Mouse (Mus musculus) kidney, adult 18-20 months (tissue): Measurements from ENCODE around the gene Olfr470.
"Not testable (repeated sequence)": the region's sequence is repeated elsewhere in the genome, so short reads cannot be mapped to it uniquely, and the experiment has no call there.

Experiments used
- DNase-seq: peaks from one replicate; pipeline ENCODE4 v3.0.0; 2021

Olfr470 gene

DNA sequence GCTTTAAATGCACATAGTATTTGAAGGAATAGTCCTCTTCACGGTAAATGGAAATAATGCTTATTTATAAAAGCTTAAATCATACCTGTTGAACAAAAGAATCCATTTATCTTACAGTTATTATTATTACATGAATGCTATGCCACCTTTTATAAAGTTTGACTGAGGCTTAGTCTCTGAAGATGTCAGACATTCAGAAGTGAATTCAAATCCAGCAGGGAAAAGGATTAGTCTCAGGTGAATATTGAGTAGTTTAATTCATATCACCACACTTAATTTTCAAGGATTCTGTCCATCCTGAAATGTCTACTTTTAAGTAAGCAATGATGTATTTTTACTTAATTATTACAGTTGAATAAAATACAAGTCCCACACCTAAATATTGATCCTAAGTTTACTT is at the start of gene Olfr470:
Gene Olfr470 (minus strand): TSS at position 101 of the 400 bp plus-strand sequence.
- not testable (repeated sequence) for DNase-seq

GRCm38 (mm10) chr7:107841719-107842118 is 5.6 kb downstream of the Olfr470 start:
- DNase-seq, result no peak

- not testable (repeated sequence) for DNase-seq
Observed at GRCm38 (mm10) chr7:107825441-107825840, 21.8 kb downstream of the Olfr470 start, which contains the start of gene Olfr469. TSS of gene Olfr469 (minus strand) at chr7:107825541.

GRCm38 (mm10) chr7:107823867-107824266 is 23.4 kb downstream of the Olfr470 start:
- not testable (repeated sequence) for DNase-seq

GRCm38 (mm10) chr7:107819442-107819841 is 27.8 kb downstream of the Olfr470 start:
- DNase-seq, result no peak

GRCm38 (mm10) chr7:107811963-107812362 is 35.3 kb downstream of the Olfr470 start, which contains the start of gene Olfr467:
TSS of gene Olfr467 (plus strand) at chr7:107812263.
- DNase-seq, result no peak

DNA sequence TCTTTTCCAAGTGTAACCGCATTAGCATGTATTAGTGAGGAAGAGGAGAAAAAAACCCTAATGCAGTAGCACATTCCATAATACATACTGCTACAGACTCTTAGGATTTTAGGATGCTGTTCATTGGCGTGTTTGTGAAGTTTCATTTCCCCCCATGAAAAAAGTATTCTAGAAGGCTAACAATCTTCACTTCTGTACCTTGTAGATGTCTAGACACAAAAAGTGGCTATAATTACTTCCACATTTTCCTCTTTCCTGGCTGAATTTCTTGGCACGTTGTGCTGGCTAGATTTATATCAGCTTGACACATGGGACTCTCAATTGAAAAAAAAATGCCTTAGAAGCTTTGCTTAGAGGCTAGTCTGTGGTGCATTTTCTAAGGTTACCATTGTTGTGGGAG is 45.2 kb downstream of the Olfr470 start:
- no peak for DNase-seq

GRCm38 (mm10) chr7:107801108-107801507 is 46.2 kb downstream of the Olfr470 start, which contains the start of gene Ovch2:
TSS of gene Ovch2 (minus strand) at chr7:107801208.
- DNase-seq, result no peak

DNA sequence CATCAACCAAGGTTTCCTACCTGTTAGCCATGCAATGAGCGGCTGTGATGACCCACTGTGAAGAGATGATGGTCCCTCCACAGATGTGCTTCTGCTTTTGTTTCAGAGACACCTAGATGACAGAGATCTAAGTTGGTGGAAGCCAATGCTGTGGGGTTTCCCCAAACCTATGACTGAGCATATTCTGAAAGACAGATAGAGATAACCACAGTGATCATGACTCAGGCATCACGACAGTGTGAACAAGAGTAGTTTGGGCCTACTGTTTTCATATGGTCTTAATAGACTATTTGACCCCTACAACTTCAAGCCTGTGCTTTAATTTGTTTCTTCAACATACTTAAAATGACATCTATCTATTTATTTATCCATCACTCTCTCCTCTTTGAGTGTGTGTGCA is 50.8 kb downstream of the Olfr470 start:
- DNase-seq, result no peak
